Mouse (Mus musculus): ENCODE measurements around the gene Jarid2.
"Not testable (repeated sequence)": the region's sequence is repeated elsewhere in the genome, so short reads cannot be mapped to it uniquely, and the experiment has no call there.

The Jarid2 gene

GRCm38 (mm10) chr13:44729424-44729971 is at the start of gene Jarid2:
TSS of gene Jarid2 (plus strand) at chr13:44729474.
- DNase-seq (ENCODE audit: low spot score in 2 of 2), result peak; percentile 31 to 60

- DNase-seq (ENCODE audit: low spot score in 2 of 2), result no peak
Measured at GRCm38 (mm10) chr13:44681051-44681450, 48.2 kb upstream of the Jarid2 start.

- DNase-seq (ENCODE audit: low spot score in 2 of 2), result no peak
Measured at GRCm38 (mm10) chr13:44688140-44688539, 41.1 kb upstream of the Jarid2 start.

- DNase-seq (ENCODE audit: low spot score in 2 of 2), result no peak
Measured at GRCm38 (mm10) chr13:44697628-44698027, 31.6 kb upstream of the Jarid2 start.

GRCm38 (mm10) chr13:44704036-44704801 is 25.1 kb upstream of the Jarid2 start:
- no peak for DNase-seq (ENCODE audit: low spot score in 2 of 2)

GRCm38 (mm10) chr13:44705031-44705742 is 24.1 kb upstream of the Jarid2 start:
- no peak for DNase-seq (ENCODE audit: low spot score in 2 of 2)

GRCm38 (mm10) chr13:44705743-44706044 is 23.6 kb upstream of the Jarid2 start:
- DNase-seq (ENCODE audit: low spot score in 2 of 2), result no peak

- no peak for DNase-seq (ENCODE audit: low spot score in 2 of 2)
Measured at GRCm38 (mm10) chr13:44706206-44706915, 22.9 kb upstream of the Jarid2 start.

GRCm38 (mm10) chr13:44707176-44707575 is 22.1 kb upstream of the Jarid2 start:
- no peak for DNase-seq (ENCODE audit: low spot score in 2 of 2)

- DNase-seq (ENCODE audit: low spot score in 2 of 2), result no peak
Measured at GRCm38 (mm10) chr13:44708336-44709017, 20.8 kb upstream of the Jarid2 start.

- no peak for DNase-seq (ENCODE audit: low spot score in 2 of 2)
Measured at GRCm38 (mm10) chr13:44709747-44710480, 19.4 kb upstream of the Jarid2 start.

- no peak for DNase-seq (ENCODE audit: low spot score in 2 of 2)
Measured at GRCm38 (mm10) chr13:44711062-44711461, 18.2 kb upstream of the Jarid2 start.

GRCm38 (mm10) chr13:44711882-44712281 is 17.4 kb upstream of the Jarid2 start:
- no peak for DNase-seq (ENCODE audit: low spot score in 2 of 2)

- DNase-seq (ENCODE audit: low spot score in 2 of 2), result no peak
Measured at GRCm38 (mm10) chr13:44715187-44715885, 13.9 kb upstream of the Jarid2 start.

- DNase-seq (ENCODE audit: low spot score in 2 of 2), result no peak
Measured at GRCm38 (mm10) chr13:44717838-44718237, 11.4 kb upstream of the Jarid2 start.

- not testable (repeated sequence) for DNase-seq (ENCODE audit: low spot score in 2 of 2)
Measured at GRCm38 (mm10) chr13:44718465-44718864, 10.8 kb upstream of the Jarid2 start.

GRCm38 (mm10) chr13:44720094-44720493 is 9.2 kb upstream of the Jarid2 start:
- DNase-seq (ENCODE audit: low spot score in 2 of 2), result no peak

GRCm38 (mm10) chr13:44721891-44722547 is 7.3 kb upstream of the Jarid2 start:
- no peak for DNase-seq (ENCODE audit: low spot score in 2 of 2)

GRCm38 (mm10) chr13:44723522-44723921 is 5.8 kb upstream of the Jarid2 start:
- DNase-seq (ENCODE audit: low spot score in 2 of 2), result not testable (repeated sequence)
